Mouse (Mus musculus) spleen, embryonic (tissue): ENCODE data around the gene Rsph14.

Source experiments
- CTCF ChIA-PET: fragments of 350-600 bp; sonication (Branson Sonifier 250); formaldehyde crosslinking; loops from one replicate; lab custom pipeline; 2022; lab: Charles Lee

Gene Rsph14

GRCm38 (mm10) chr10:75032395-75032794 lies at the start of gene Rsph14:
Rsph14 (minus strand) TSS chr10:75032586.
- CTCF ChIA-PET: no interaction called here

GRCm38 (mm10) chr10:75078174-75079128 lies 46.1 kb upstream of the Rsph14 start:
- CTCF ChIA-PET: no interaction called here

DNA sequence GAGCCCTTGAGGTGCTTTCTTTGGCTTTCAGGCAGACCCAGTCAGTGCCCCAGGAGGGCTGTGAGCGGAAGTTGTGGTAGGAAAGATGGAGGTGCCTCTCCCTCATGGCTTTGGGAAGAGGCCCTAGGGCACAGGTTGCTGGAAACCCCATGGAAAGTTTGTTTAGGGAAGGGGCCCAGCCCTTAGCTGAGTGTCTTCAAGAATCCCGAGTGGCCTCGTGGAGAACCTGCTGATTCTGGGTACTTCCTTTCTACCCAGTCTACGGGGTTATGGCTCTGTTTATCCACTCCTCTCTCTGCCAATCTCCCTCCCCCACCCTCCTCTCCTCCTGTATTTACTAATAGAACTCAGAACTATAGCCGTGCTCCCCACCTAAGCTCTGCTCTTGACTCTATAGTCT lies 43.3 kb upstream of the Rsph14 start:
- CTCF ChIA-PET: interaction anchor here (0.6 to 1.1 kb wide), 3 partner anchors 44 to 851 kb away, joined by 3 to 7 read pairs (median 4); no protein-coding TSS in a partner anchor

GRCm38 (mm10) chr10:75070281-75070976 lies 38.0 kb upstream of the Rsph14 start:
- CTCF ChIA-PET: interaction anchor here (0.6 kb wide), 1 partner anchor 47 kb away, joined by 20 read pairs; no protein-coding TSS in a partner anchor

DNA sequence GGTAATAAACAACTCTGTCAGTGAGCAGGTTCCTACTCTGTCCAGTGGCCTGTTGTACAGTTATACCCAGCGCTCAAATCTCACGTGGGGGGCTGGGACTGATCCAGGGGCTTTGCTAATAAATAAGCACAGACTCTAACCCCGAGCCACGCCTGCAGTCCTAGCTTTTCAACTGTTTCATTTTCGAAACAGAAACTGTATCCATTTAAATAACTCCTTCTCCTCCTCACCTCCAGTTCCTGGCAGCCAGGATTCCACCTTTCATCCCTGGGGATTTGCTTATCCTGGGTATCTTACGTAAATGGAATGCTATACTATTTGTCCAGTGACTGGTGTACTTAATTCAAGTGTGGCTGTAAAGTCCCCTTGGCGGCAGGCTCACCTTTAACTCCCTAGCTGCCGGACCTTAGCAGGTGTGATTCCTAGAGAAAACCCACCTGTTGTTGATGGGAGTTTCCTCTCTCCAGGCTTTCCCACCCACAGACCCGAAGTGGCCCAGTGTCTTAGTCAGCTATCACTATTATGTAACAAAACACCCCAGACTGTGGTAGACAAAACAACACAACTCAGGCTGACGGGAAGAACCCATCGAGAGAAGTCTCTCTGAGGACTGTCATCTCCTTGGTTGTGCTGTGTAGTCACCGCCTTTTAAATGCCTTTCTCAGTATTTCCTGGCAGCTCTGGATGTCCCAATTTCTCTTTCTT lies 36.4 kb upstream of the Rsph14 start:
- CTCF ChIA-PET: interaction anchor here (0.5 kb wide), 1 partner anchor 764 kb away, joined by 3 read pairs; no protein-coding TSS in a partner anchor

DNA sequence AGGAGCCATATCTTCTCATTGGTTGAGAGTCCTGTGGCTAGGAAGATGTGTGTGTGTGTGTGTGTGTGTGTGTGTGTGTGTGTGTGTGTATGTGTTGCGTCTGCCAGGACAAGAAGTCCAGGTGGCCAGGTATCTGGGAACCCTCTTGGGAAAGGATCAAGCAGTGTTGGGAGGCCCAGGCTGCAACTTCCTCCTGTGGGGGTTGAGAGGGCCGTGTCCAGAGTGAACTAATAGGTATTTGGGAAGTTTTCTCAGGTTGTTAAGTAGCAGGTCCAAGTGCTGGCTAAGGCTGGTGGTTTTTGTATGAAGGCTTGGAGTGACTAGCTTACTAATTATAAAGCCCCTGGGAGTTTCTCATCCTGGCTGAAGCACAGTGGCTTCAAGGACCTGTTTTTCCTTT lies 35.7 kb upstream of the Rsph14 start:
- CTCF ChIA-PET: no interaction called here

- CTCF ChIA-PET: no interaction called here
Measured at GRCm38 (mm10) chr10:75067446-75067845, 35.1 kb upstream of the Rsph14 start.

DNA sequence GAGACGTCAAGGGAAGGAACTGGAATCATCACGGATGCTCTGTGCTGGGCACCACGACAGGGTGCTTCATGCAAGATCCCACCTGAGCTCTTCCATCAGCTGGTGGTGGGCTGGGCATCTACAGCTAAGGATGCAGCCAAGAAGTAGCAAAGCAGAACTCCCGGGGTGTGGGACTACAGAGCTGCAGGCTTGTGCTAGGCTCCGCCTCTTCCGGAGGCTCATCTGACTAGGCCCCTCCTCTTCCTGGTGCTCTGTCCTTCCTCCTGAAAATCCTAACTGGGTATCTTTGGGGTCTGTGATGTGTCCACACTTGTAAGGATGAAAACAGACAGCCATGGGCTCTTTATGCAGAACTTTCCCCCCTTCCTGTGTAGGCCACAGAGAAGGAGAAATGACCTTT lies 33.3 kb upstream of the Rsph14 start:
- CTCF ChIA-PET: no interaction called here

- CTCF ChIA-PET: interaction anchor here (0.6 to 1.5 kb wide), 2 partner anchors 88 to 888 kb away, joined by 3 to 5 read pairs; no protein-coding TSS in a partner anchor
Measured at GRCm38 (mm10) chr10:75063301-75063965, 31.0 kb upstream of the Rsph14 start.

- CTCF ChIA-PET: interaction anchor here (1.5 kb wide), 1 partner anchor 89 kb away, joined by 3 read pairs; no protein-coding TSS in a partner anchor
Measured at GRCm38 (mm10) chr10:75062621-75063020, 30.2 kb upstream of the Rsph14 start.

GRCm38 (mm10) chr10:75062189-75062561 lies 29.8 kb upstream of the Rsph14 start:
- CTCF ChIA-PET: interaction anchor here (1.5 kb wide), 1 partner anchor 89 kb away, joined by 3 read pairs; no protein-coding TSS in a partner anchor

- CTCF ChIA-PET: interaction anchor here (0.5 to 1.5 kb wide), 4 partner anchors 44 to 90 kb away, joined by 3 to 5 read pairs (median 4); no protein-coding TSS in a partner anchor
Measured at GRCm38 (mm10) chr10:75061341-75062188, 29.2 kb upstream of the Rsph14 start.

- CTCF ChIA-PET: interaction anchor here (0.5 to 1.1 kb wide), 3 partner anchors 45 to 90 kb away, joined by 3 to 5 read pairs (median 5); no protein-coding TSS in a partner anchor
Measured at GRCm38 (mm10) chr10:75060843-75061235, 28.5 kb upstream of the Rsph14 start.

DNA sequence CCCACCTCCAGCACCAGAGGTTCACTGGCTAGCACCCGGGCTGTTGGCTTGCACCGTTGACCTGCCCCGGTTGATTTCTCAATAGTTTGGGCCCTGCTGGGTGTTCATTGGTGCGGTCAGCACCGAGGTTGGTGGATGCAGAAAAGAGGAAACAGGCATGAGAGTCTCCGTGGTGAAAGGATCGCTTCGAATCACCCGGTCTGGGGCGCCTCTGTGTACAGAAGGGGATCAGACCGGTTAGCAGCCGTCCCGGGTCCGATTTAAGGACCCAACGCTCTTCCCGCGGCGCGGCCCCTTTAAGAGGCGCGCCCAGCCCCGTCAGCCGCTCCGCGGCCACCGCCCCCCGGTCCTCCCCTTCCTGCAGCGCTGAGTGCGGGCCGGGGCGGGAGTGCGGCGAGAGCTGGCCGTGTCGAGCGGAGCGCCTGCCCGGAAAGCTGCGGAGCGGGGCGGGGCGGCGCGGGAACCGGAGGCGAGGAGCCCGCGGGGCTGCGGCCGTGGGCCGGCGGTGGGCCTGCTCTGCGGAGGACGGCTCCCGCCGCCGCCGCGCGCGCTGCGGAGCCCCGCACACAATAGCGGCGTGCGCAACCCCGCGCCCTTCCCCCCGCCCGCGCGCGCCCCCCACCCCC lies 27.9 kb upstream of the Rsph14 start, which contains the start of gene Bcr:
Gene Bcr, plus strand, starts transcription at position 376 of the 626 bp plus-strand sequence.
- CTCF ChIA-PET: interaction anchor here (0.9 to 1.6 kb wide), 4 partner anchors 13 to 91 kb away, joined by 3 to 12 read pairs (median 5); no protein-coding TSS in a partner anchor

- CTCF ChIA-PET: interaction anchor here (0.7 to 1.6 kb wide), 4 partner anchors 13 to 527 kb away, joined by 3 to 12 read pairs (median 5); no protein-coding TSS in a partner anchor
Measured at GRCm38 (mm10) chr10:75059396-75059795, 27.0 kb upstream of the Rsph14 start.

GRCm38 (mm10) chr10:75058761-75059395 lies 26.5 kb upstream of the Rsph14 start:
- CTCF ChIA-PET: interaction anchor here (0.6 to 1.6 kb wide), 6 partner anchors 14 to 1179 kb away, joined by 3 to 27 read pairs (median 5); partner anchors contain the start of gene Prmt2

DNA sequence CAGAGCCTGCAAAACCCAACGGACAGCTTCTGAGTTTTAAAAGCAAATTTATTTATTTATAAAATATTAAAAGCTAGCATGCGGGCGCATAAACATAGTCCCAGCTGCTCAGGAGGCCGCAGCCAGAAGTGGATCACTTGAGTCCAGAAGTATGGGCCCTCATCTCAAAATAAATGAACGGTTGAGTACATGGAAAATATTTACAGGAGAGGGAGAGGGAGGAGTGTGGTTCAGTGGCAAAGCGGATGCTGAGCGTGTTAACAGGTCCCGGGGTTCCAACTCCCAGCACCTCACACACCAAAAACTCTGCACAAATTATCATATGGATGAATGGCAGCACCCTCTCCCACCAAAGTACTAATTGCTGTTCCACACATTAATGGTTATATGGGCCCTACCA lies 25.9 kb upstream of the Rsph14 start:
- CTCF ChIA-PET: interaction anchor here (0.6 to 0.7 kb wide), 2 partner anchors 14 to 1179 kb away, joined by 4 to 27 read pairs; partner anchors contain the start of gene Prmt2

- CTCF ChIA-PET: no interaction called here
Measured at GRCm38 (mm10) chr10:75056255-75056654, 23.9 kb upstream of the Rsph14 start.
